Mouse (Mus musculus): Measurements from ENCODE around the gene Sec61a1. TPM values are rescaled to one million over a fixed set of nuclear protein-coding genes. Genes with fewer than 3 reads are reported as not detected.

Gene Sec61a1
- polyA plus RNA-seq (2014; fragmentation: Nextera tagmentation; extraction: Ambion mirVana) = 199 and 202 TPM in 2 replicates

DNA sequence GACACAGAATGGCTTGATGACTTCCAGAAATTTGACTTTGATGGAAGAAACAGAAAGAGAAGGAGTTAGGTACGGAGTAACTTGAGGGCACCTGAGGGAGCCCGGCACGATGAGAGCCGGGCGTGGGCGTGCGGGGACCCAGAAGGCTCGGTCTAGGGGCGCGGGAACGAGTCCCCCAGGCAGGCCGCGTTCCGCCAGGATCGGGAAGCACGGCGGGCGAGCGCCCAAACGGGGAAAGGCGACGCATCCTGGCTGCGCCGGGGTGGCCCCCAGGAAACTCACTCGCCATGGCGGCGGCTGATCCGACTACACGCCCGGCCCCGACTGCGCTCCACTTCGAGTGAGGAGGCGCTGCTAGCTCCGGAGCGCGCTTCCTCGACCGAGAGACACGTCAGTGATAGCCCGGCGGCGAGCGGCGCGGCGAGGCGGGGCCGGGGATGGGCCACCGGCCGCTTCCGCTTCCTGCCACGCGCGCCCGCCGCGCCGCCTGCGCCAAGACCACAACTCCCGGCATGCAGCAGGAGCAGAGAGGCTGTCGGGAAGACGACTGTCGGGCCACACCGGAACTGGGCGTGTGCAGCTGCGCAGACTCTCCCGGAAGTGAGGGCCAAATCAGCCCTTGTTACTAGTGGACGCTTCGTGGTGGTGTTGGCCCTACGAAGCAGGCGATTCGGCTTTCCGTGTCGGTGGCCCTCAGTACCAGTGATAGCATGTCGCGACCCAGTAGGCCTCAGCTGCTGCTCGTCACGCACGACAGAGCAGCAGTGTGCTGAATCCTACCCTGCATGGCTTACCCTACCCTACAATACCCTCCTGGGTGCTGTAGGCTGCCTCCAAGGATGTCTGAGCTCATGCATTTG is at the start of gene Sec61a1:
Sec61a1 (minus strand) TSS at position 502 of the 860 bp plus-strand sequence.
- H3K9me3 ChIP-seq (ENCODE audit: control insufficient read depth, low read length) = no peaks in the 10 kb centered on the region

DNA sequence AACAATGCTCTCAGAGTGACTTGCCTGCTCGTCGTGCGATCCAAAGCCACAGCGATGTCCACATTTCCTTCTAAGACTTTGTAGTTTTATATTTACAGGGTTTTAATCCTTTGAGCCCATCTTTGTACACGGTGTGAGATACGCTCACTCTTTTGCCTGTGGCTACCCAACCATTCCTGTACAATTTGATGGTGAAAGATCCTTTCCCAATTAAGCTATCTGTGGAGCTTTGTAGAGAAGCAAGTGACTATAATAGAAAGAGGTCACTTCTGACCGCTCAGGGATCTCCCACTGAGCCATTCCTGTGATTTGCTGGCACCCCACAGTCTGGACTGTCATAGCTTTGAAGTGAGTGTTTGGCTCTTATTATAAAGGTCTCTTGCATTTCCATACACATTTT is 48.0 kb upstream of the Sec61a1 start:
- DNase-seq (ENCODE audit: low spot score) = no peak
- H3K4me3 ChIP-seq (ENCODE audit: low read depth, low read length) = no peak overlapping the region; the same call in 1 of the 2 replicates

More for the DNA sequence above, at the start of gene Sec61a1:
- Histone ChIP-seq H3K4me3 (ENCODE audit: low read depth, low read length) (peak within 1 kb of the TSS; percentile 76), H3K9ac (ENCODE audit: low read length) (peak within 1 kb of the TSS; percentile 88), H3K27me3 (ENCODE audit: control insufficient read depth, insufficient read depth, low read length) (no peaks in the 10 kb centered on the region), H3K4me2 (ENCODE audit: low read depth, low read length, severe bottlenecking) (peak within 1 kb of the TSS; percentile 84), H3K36me3 (ENCODE audit: control insufficient read depth, insufficient read depth, low read length) (peaks cover 5% of the 10 kb centered on the region; the same call in 1 of the 2 replicates), H3K4me1 (replicated peaks; ENCODE audit: control insufficient read depth, insufficient read depth, low read length) (peaks cover 12% of the 10 kb centered on the region; the same call in 1 of the 2 replicates), H3K27ac (ENCODE audit: low read depth, low read length) (peak within 1 kb of the TSS; percentile 70)
- peak; percentile 96 for DNase-seq (ENCODE audit: low spot score)
- peak; percentile 97 for ATAC-seq (replicated peaks; ENCODE audit: low FRiP score)
- under 1% methylated on average over 65 of the region's 80 CpGs for WGBS

DNA sequence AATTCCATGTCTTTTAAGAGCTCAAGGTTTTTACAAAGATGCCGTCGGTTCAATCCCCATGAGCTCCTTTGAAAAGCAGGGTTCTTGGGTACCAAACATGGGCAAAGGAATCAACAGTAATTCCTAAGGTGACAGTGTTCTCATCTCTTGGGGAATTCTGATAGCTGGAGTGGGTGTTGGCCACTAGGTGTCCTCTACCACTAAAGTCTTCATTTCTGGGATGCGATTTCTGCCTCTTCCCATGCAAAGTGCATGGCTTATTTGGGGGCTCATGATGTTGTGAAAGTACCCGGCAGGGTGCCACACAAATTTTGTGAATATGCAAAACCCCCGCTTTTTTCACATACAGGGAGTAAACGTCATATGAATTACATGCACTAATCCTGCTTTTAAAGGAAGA is 46.3 kb upstream of the Sec61a1 start:
- H3K4me2 ChIP-seq (ENCODE audit: low read depth, low read length, severe bottlenecking) = no peak overlapping the region
- H3K9me3 ChIP-seq (ENCODE audit: control insufficient read depth, low read length) = no peaks in the 10 kb centered on the region
- DNase-seq (ENCODE audit: low spot score) = no peak
- ATAC-seq (replicated peaks; ENCODE audit: low FRiP score) = no peak
- no peak overlapping the region for H3K9ac ChIP-seq (ENCODE audit: low read length)
- H3K27me3 ChIP-seq (ENCODE audit: control insufficient read depth, insufficient read depth, low read length) = peaks cover 2% of the 10 kb centered on the region; the same call in 1 of the 2 replicates
- WGBS = 35% methylated on average over 6 of the region's 6 CpGs
- H3K4me3 ChIP-seq (ENCODE audit: low read depth, low read length) = no peak overlapping the region
- no peaks in the 10 kb centered on the region for H3K36me3 ChIP-seq (ENCODE audit: control insufficient read depth, insufficient read depth, low read length)
- H3K27ac ChIP-seq (ENCODE audit: low read depth, low read length) = no peak overlapping the region
- no peaks in the 10 kb centered on the region for H3K4me1 ChIP-seq (replicated peaks; ENCODE audit: control insufficient read depth, insufficient read depth, low read length)

More for the DNA sequence above, 48.0 kb upstream of the Sec61a1 start:
- Histone ChIP-seq H3K36me3 (ENCODE audit: control insufficient read depth, insufficient read depth, low read length) (no peaks in the 10 kb centered on the region), H3K27ac (ENCODE audit: low read depth, low read length) (no peak overlapping the region), H3K27me3 (ENCODE audit: control insufficient read depth, insufficient read depth, low read length) (peaks cover 2% of the 10 kb centered on the region; the same call in 1 of the 2 replicates), H3K4me1 (replicated peaks; ENCODE audit: control insufficient read depth, insufficient read depth, low read length) (no peaks in the 10 kb centered on the region), H3K9me3 (ENCODE audit: control insufficient read depth, low read length) (no peaks in the 10 kb centered on the region), H3K9ac (ENCODE audit: low read length) (no peak overlapping the region), H3K4me2 (ENCODE audit: low read depth, low read length, severe bottlenecking) (peak overlapping the region; percentile 1; the same call in 1 of the 2 replicates)
- 3% methylated on average over 7 of the region's 7 CpGs for WGBS
- ATAC-seq (replicated peaks; ENCODE audit: low FRiP score) = no peak

DNA sequence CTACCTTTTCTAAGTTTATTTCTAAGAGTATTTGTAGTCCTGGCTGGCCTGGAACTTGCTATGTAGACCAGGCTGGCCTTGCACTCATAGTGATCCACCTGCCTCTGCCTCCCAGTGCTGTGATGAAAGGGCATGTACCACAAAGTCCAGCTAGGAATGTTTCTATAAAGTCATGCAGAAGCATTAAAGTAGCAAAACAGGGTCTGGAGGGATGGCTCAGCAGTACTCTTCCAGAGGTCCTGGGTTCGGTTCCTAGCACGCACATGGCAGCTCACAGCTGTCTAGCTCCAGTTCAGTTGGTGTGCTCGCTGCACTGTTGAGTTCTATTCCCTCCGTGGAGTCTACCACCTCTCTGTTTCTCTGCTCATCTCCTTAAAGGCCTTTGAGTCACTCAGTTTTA is 41.5 kb upstream of the Sec61a1 start:
- H3K4me2 ChIP-seq (ENCODE audit: low read depth, low read length, severe bottlenecking) = no peak overlapping the region
- no peaks in the 10 kb centered on the region for H3K36me3 ChIP-seq (ENCODE audit: control insufficient read depth, insufficient read depth, low read length)
- H3K9me3 ChIP-seq (ENCODE audit: control insufficient read depth, low read length) = no peaks in the 10 kb centered on the region
- ATAC-seq (replicated peaks; ENCODE audit: low FRiP score) (no peak), DNase-seq (ENCODE audit: low spot score) (no peak)
- H3K27me3 ChIP-seq (ENCODE audit: control insufficient read depth, insufficient read depth, low read length) = no peaks in the 10 kb centered on the region
- WGBS = 91% methylated on average over 4 of the region's 4 CpGs
- H3K27ac ChIP-seq (ENCODE audit: low read depth, low read length) = no peak overlapping the region
- no peaks in the 10 kb centered on the region for H3K4me1 ChIP-seq (replicated peaks; ENCODE audit: control insufficient read depth, insufficient read depth, low read length)
- no peak overlapping the region for H3K9ac ChIP-seq (ENCODE audit: low read length)
- H3K4me3 ChIP-seq (ENCODE audit: low read depth, low read length) = no peak overlapping the region

DNA sequence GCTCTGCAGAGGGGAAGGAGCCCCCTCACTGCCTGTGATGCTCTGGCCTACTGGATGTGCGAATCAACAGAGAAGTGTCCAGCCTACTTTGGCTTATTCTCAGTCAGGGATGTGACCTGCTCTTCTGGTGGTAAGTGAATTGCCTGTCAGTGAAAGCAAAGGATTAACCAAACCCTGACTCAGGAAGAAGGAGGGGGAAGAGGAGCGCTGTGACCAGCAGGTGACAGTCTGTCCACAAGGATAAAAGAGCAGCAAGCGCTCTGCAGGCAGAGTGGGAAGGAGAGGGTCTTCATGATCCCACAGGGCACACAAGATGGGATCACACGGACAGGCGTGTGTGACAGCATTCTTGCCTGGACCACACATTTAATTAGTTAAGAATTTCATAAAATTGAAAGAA is 41.0 kb upstream of the Sec61a1 start:
- Histone ChIP-seq H3K27me3 (ENCODE audit: control insufficient read depth, insufficient read depth, low read length) (no peaks in the 10 kb centered on the region), H3K27ac (ENCODE audit: low read depth, low read length) (no peak overlapping the region), H3K9me3 (ENCODE audit: control insufficient read depth, low read length) (no peaks in the 10 kb centered on the region), H3K9ac (ENCODE audit: low read length) (no peak overlapping the region), H3K4me2 (ENCODE audit: low read depth, low read length, severe bottlenecking) (no peak overlapping the region), H3K4me3 (ENCODE audit: low read depth, low read length) (no peak overlapping the region), H3K4me1 (replicated peaks; ENCODE audit: control insufficient read depth, insufficient read depth, low read length) (no peaks in the 10 kb centered on the region), H3K36me3 (ENCODE audit: control insufficient read depth, insufficient read depth, low read length) (no peaks in the 10 kb centered on the region)
- no peak for DNase-seq (ENCODE audit: low spot score)
- 30% methylated on average over 5 of the region's 5 CpGs for WGBS
- ATAC-seq (replicated peaks; ENCODE audit: low FRiP score) = no peak

DNA sequence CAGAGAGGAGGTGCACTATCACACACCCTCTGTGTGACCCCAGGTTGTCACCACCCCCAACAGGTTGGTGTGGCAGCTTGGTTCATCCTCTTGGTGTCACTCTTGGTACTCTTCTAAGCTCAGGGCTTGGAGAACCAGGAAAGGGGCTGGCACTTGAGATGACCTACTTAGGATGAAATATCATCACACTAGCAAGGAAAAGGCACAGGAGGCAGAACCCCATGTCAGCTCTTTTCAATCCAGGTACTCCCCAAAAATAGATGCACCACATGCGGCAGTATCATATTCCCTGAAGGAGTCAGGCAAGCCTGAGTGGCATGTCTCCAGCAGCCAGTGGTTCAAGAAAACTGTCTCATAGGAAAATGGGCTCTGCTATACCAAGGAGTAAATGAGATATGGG is 39.4 kb upstream of the Sec61a1 start:
- Histone ChIP-seq H3K4me3 (ENCODE audit: low read depth, low read length) (no peak overlapping the region), H3K4me1 (replicated peaks; ENCODE audit: control insufficient read depth, insufficient read depth, low read length) (no peaks in the 10 kb centered on the region), H3K27ac (ENCODE audit: low read depth, low read length) (no peak overlapping the region), H3K4me2 (ENCODE audit: low read depth, low read length, severe bottlenecking) (no peak overlapping the region), H3K9ac (ENCODE audit: low read length) (no peak overlapping the region), H3K27me3 (ENCODE audit: control insufficient read depth, insufficient read depth, low read length) (no peaks in the 10 kb centered on the region), H3K9me3 (ENCODE audit: control insufficient read depth, low read length) (no peaks in the 10 kb centered on the region), H3K36me3 (ENCODE audit: control insufficient read depth, insufficient read depth, low read length) (no peaks in the 10 kb centered on the region)
- 78% methylated on average over 1 of the region's 1 CpGs for WGBS
- DNase-seq (ENCODE audit: low spot score) = no peak
- no peak for ATAC-seq (replicated peaks; ENCODE audit: low FRiP score)

DNA sequence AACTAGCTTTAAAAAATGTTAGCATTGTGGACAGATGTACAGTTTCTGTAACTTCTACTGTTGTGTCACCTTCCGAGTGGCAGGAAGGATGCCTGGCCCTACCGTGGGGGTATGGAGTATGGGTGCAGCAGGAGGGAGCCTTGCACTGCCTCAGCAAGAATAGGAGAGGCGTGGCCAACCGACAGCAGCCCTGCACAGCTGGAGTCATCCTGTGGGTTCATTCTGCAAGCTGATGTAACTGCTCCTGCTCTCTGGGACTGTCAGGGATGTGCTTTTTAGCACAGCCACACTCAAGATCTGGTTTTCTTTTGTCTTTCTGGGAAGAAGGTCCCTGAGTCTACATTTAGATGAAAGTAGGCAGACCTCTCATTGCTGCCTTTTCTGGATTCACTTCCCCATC is 38.8 kb upstream of the Sec61a1 start:
- ATAC-seq (replicated peaks; ENCODE audit: low FRiP score) = no peak
- 10% methylated on average over 4 of the region's 4 CpGs for WGBS
- Histone ChIP-seq H3K27ac (ENCODE audit: low read depth, low read length) (no peak overlapping the region), H3K4me1 (replicated peaks; ENCODE audit: control insufficient read depth, insufficient read depth, low read length) (no peaks in the 10 kb centered on the region), H3K4me3 (ENCODE audit: low read depth, low read length) (no peak overlapping the region), H3K36me3 (ENCODE audit: control insufficient read depth, insufficient read depth, low read length) (no peaks in the 10 kb centered on the region), H3K27me3 (ENCODE audit: control insufficient read depth, insufficient read depth, low read length) (no peaks in the 10 kb centered on the region), H3K4me2 (ENCODE audit: low read depth, low read length, severe bottlenecking) (no peak overlapping the region), H3K9me3 (ENCODE audit: control insufficient read depth, low read length) (no peaks in the 10 kb centered on the region), H3K9ac (ENCODE audit: low read length) (no peak overlapping the region)
- no peak for DNase-seq (ENCODE audit: low spot score)

DNA sequence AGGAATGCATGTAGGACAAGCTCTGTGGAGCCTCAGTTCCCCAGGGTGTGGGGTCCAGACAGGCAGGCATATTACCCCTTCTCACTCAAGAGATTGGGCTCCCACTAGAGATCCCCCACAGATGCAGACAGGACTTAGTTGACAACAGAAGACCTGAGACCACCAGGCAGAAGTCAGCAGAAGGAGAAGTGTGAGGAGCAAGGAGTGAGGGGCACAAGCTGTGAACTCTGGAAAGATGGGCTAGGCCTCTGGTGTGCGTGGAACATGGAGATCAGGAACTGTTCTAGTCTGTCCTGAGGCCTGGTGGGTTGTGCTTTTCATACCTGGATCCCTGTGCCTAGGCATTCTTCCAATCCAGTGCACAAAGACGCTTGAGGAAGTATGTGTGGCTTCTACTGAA is 31.2 kb upstream of the Sec61a1 start:
- H3K36me3 ChIP-seq (ENCODE audit: control insufficient read depth, insufficient read depth, low read length) = no peaks in the 10 kb centered on the region
- DNase-seq (ENCODE audit: low spot score) (peak; percentile 44), ATAC-seq (replicated peaks; ENCODE audit: low FRiP score) (no peak)
- no peak overlapping the region for H3K4me3 ChIP-seq (ENCODE audit: low read depth, low read length)
- WGBS = 81% methylated on average over 2 of the region's 2 CpGs
- no peak overlapping the region for H3K27ac ChIP-seq (ENCODE audit: low read depth, low read length)
- no peak overlapping the region for H3K4me2 ChIP-seq (ENCODE audit: low read depth, low read length, severe bottlenecking)
- peaks cover 3% of the 10 kb centered on the region for H3K4me1 ChIP-seq (replicated peaks; ENCODE audit: control insufficient read depth, insufficient read depth, low read length)
- H3K9ac ChIP-seq (ENCODE audit: low read length) = no peak overlapping the region
- H3K9me3 ChIP-seq (ENCODE audit: control insufficient read depth, low read length) = no peaks in the 10 kb centered on the region
- H3K27me3 ChIP-seq (ENCODE audit: control insufficient read depth, insufficient read depth, low read length) = peaks cover 4% of the 10 kb centered on the region; the same call in 1 of the 2 replicates

All from forebrain, embryonic 11.5 days (tissue).